Mouse (Mus musculus) kidney, postnatal 0 days (tissue): Measurements from ENCODE around the gene Crebrf. TPM values are rescaled to one million over a fixed set of nuclear protein-coding genes. Genes with fewer than 3 reads are reported as not detected.

ENCODE experiments used
- ATAC-seq: fragments of 200-750 bp; cut with Nextera tagmentation; replicated peaks from 2 replicates; pipeline ENCODE4 v1.8.0; 2017; ENCODE audit warnings: low read depth, moderate number of reproducible peaks, moderate TSS enrichment, moderate library complexity; ENCODE audit not compliant: low FRiP score
- DNase-seq: peaks from one replicate; pipeline ENCODE4 v3.0.0-alpha.2; 2016; ENCODE audit warnings: low spot score
- H3K27ac ChIP-seq: fragments of 300-500 bp; sonication (generic); 2 replicates; pipeline ENCODE4 v1.5.1; 2014; ENCODE audit warnings: mild to moderate bottlenecking
- H3K27me3 ChIP-seq: fragments of 300-500 bp; sonication (generic); 2 replicates; pipeline ENCODE4 v1.6.1; 2014; ENCODE audit warnings: low read length, mixed read lengths; ENCODE audit not compliant: insufficient read depth
- H3K36me3 ChIP-seq: fragments of 300-500 bp; sonication (generic); 2 replicates; pipeline ENCODE4 v1.6.1; 2014; ENCODE audit warnings: low read length, mixed read lengths; ENCODE audit not compliant: insufficient read depth
- H3K4me1 ChIP-seq: fragments of 300-500 bp; sonication (generic); replicated peaks from 2 replicates; pipeline ENCODE4 v1.6.1; 2014; ENCODE audit warnings: antibody characterized with exemption, low read length, mixed read lengths; ENCODE audit not compliant: insufficient read depth
- H3K4me2 ChIP-seq: fragments of 300-500 bp; sonication (generic); 2 replicates; pipeline ENCODE4 v1.6.1; 2014; ENCODE audit warnings: mild to moderate bottlenecking, low read length, moderate library complexity, mixed read lengths
- H3K4me3 ChIP-seq: fragments of 300-500 bp; sonication (generic); replicated peaks from 2 replicates; pipeline ENCODE4 v1.5.1; 2014; ENCODE audit warnings: low read depth, low read length
- H3K9ac ChIP-seq: fragments of 300-500 bp; sonication (generic); 2 replicates; pipeline ENCODE4 v1.6.1; 2014; ENCODE audit warnings: low read depth, low read length
- H3K9me3 ChIP-seq: fragments of 300-500 bp; sonication (generic); replicated peaks from 2 replicates; pipeline ENCODE4 v1.6.1; 2016; ENCODE audit warnings: low read length, inconsistent platforms, mixed read lengths
- CTCF ChIP-seq: IDR thresholded peaks from 2 replicates; pipeline ENCODE4 v1.5.1; 2016; ENCODE audit warnings: antibody characterized with exemption, low read depth, mild to moderate bottlenecking, moderate library complexity
- WGBS: fragments of 180-500 bp; shearing (Covaris S2); extraction: QIAGEN DNeasy Blood & Tissue Kit; methylation state at CpG from one replicate; pipeline ENCODE4 v1.1.7; 2014; 5-methylcytosine and 5-hydroxymethylcytosine counted together
- polyA plus RNA-seq: library from polyadenylated mRNA; unstranded; fragments of >200 nt; fragmentation: Nextera tagmentation; extraction: Ambion mirVana; gene quantifications from 2 replicates; pipeline ENCODE4 v1.2.1, GENCODE M21; 2015

The Crebrf gene
- polyA plus RNA-seq, 1 experiment from 2014 or later: 17.6 TPM

DNA sequence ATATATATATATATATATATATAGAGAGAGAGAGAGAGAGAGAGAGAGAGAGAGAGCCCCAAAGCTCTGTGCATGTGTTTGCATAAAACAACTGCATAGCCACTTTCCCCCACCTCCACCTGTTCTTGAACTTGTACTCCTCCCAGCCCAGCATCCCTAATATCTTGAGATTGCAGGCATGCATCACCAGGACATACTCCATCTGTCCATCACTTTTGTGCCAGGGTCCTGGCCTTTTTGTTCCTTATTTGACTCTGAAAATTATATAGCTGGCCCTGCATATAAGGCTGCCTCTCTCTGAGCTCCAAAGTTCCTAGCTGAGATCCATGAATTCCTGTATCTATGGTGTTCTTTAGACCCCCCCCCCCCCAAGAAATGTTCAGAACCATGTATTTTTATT is 7.0 kb upstream of the Crebrf start:
- DNase-seq (no peak), ATAC-seq (no peak)
- Histone ChIP-seq H3K9me3 (no peaks in the 10 kb centered on the region), H3K9ac (no peak overlapping the region), H3K4me2 (no peak overlapping the region), H3K27me3 (no peaks in the 10 kb centered on the region), H3K36me3 (0 out of 2 replicates have a peak, but pooled peaks cover 3% of the 10 kb centered on the region), H3K4me1 (no peaks in the 10 kb centered on the region), H3K4me3 (no peak overlapping the region), H3K27ac (no peak overlapping the region)
- no peak for TF ChIP-seq CTCF

GRCm38 (mm10) chr17:26708993-26709590 is 6.4 kb upstream of the Crebrf start:
- Histone ChIP-seq H3K9ac (no peak overlapping the region), H3K36me3 (0 out of 2 replicates have a peak, but pooled peaks cover 3% of the 10 kb centered on the region), H3K27ac (no peak overlapping the region), H3K27me3 (no peaks in the 10 kb centered on the region), H3K4me1 (no peaks in the 10 kb centered on the region), H3K4me3 (no peak overlapping the region), H3K4me2 (no peak overlapping the region), H3K9me3 (no peaks in the 10 kb centered on the region)
- WGBS: 54% methylated on average over 9 of the region's 9 CpGs
- TF ChIP-seq CTCF: no peak
- DNase-seq: no peak
- no peak for ATAC-seq

DNA sequence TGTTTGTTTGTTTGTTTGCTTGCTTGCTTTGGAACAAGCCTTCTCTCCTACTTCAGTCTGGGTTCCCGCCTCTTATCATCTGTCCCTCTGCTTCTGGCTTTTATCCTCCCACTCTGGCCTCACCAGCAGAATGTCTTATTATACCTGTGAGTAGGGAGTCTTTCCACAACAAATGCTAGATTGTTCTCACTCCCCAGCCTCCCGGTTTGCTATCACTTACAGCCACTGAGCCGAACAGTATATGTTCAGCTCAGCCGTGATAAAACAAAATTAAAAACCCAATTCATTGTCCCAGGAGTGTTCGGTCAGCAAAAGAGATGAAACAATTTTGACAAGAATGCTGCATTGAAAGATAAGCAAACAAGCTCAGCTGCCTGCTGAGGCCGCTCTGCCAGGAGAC is 5.4 kb upstream of the Crebrf start:
- 44% methylated on average over 6 of the region's 6 CpGs for WGBS
- no peak for ATAC-seq
- H3K27ac ChIP-seq: no peak overlapping the region

DNA sequence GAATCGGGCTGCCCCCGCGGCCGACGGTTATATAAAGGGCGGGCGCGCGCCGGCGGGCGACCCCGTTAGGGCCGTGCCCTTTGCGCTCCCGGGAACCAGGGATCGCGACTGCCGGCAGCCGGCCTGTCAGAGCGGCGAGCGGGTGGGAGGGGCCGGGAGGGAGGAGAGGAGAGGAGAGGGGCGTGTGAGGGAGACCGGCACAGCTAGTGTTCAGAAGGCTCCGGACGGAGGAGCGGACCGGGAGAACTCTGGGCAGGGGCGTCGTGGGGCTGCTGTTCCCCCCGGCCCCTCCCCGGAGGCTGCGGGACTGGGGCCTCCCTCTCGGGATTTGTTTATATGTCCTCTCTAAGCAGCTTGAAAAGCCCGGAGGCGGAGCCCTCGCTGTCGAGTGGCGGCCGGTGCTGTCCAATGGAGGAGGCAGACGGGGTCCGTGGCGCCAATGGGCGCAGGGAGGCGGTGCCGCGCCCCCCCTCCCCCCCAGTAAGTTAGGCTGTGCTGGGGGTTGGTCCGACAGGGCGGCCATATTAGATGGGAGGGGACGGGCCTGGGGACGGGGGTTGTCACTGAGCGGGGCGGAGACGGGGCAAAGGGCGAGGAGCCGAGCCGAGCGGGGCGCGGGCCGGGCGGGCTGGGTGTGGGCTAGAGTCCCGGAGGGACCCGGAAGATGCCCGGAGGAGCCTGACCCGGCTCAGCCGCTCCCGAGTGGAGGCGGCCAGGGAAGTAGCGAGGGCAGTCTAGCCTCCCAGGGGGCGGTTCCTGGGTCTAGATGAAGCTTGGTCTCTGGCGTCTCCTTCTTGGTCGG is 667 bp downstream of the Crebrf start:
- ATAC-seq (peak; percentile 98), DNase-seq (peak; percentile 98)
- TF ChIP-seq CTCF: 0 out of 2 replicates have a peak, but pooled peaks have one; percentile 4

More for the DNA sequence above, 5.4 kb upstream of the Crebrf start:
- Histone ChIP-seq H3K4me3 (no peak overlapping the region), H3K9me3 (no peaks in the 10 kb centered on the region), H3K4me2 (no peak overlapping the region), H3K27me3 (no peaks in the 10 kb centered on the region), H3K36me3 (no peaks in the 10 kb centered on the region), H3K4me1 (0 out of 2 replicates have a peak, but pooled peaks cover 5% of the 10 kb centered on the region), H3K9ac (no peak overlapping the region)
- peak; percentile 4 for DNase-seq
- no peak for TF ChIP-seq CTCF

GRCm38 (mm10) chr17:26717868-26718267 is 2.4 kb downstream of the Crebrf start:
- WGBS: 71% methylated on average over 2 of the region's 2 CpGs
- H3K27me3 ChIP-seq: no peaks in the 10 kb centered on the region
- TF ChIP-seq CTCF: peak; percentile 40; the same call in 1 of the 2 replicates
- H3K4me1 ChIP-seq: 0 out of 2 replicates have a peak, but pooled peaks cover 5% of the 10 kb centered on the region
- ATAC-seq (no peak), DNase-seq (no peak)
- H3K27ac ChIP-seq: no peak overlapping the region
- H3K4me3 ChIP-seq: no peak overlapping the region
- H3K36me3 ChIP-seq: no peaks in the 10 kb centered on the region
- no peak overlapping the region for H3K9ac ChIP-seq
- no peak overlapping the region for H3K4me2 ChIP-seq
- H3K9me3 ChIP-seq: no peaks in the 10 kb centered on the region

More for the DNA sequence above, 667 bp downstream of the Crebrf start:
- Histone ChIP-seq H3K27ac (peak overlapping the region; percentile 90), H3K9me3 (no peaks in the 10 kb centered on the region), H3K9ac (peak overlapping the region; percentile 83), H3K4me2 (peak overlapping the region; percentile 71), H3K4me3 (peak overlapping the region; percentile 97), H3K36me3 (no peaks in the 10 kb centered on the region), H3K27me3 (no peaks in the 10 kb centered on the region), H3K4me1 (0 out of 2 replicates have a peak, but pooled peaks cover 5% of the 10 kb centered on the region)
- under 1% methylated on average over 66 of the region's 75 CpGs for WGBS

GRCm38 (mm10) chr17:26719405-26719804 is 4.0 kb downstream of the Crebrf start:
- no peak for TF ChIP-seq CTCF
- Histone ChIP-seq H3K4me3 (no peak overlapping the region), H3K27ac (no peak overlapping the region), H3K4me2 (no peak overlapping the region), H3K4me1 (0 out of 2 replicates have a peak, but pooled peaks cover 6% of the 10 kb centered on the region), H3K36me3 (no peaks in the 10 kb centered on the region), H3K9me3 (no peaks in the 10 kb centered on the region), H3K27me3 (no peaks in the 10 kb centered on the region), H3K9ac (no peak overlapping the region)
- ATAC-seq: no peak
- no peak for DNase-seq
